Mouse (Mus musculus): ENCODE data around the gene Mrm3. TPM values are rescaled to one million over a fixed set of nuclear protein-coding genes. Genes with fewer than 3 reads are reported as not detected.

The Mrm3 gene
- polyA plus RNA-seq, 1 experiment from 2014 or later, result 25.1 TPM

- H3K9me3 ChIP-seq (replicated peaks), result no peaks in the 10 kb centered on the region
- no peaks in the 10 kb centered on the region for H3K27me3 ChIP-seq (replicated peaks)
- peak overlapping the region; percentile 86 for H3K4me3 ChIP-seq
- peak overlapping the region; percentile 96 for H3K4me2 ChIP-seq
- no peak; the same call in 1 of the 2 replicates for ATAC-seq
- H3K36me3 ChIP-seq, result peaks cover 48% of the 10 kb centered on the region
- peak overlapping the region; percentile 93 for H3K9ac ChIP-seq
- peaks cover 27% of the 10 kb centered on the region for H3K4me1 ChIP-seq
- H3K27ac ChIP-seq, result peak overlapping the region; percentile 83
- 3% methylated on average over 33 of the region's 33 CpGs for WGBS (ENCODE audit: insufficient replicate concordance)
Measured at GRCm38 (mm10) chr11:76216681-76217389, 26.7 kb upstream of the Mrm3 start.

GRCm38 (mm10) chr11:76217390-76217800 is 26.1 kb upstream of the Mrm3 start, which contains the start of the genes Dbil5 and Gemin4:
TSS of gene Dbil5 (plus strand) at chr11:76217608.
TSS of gene Gemin4 (minus strand) at chr11:76217664.
- Histone ChIP-seq H3K27me3 (replicated peaks) (no peaks in the 10 kb centered on the region), H3K4me3 (peak within 1 kb of the TSS; percentile 86), H3K27ac (peak within 1 kb of the TSS; percentile 83), H3K9me3 (replicated peaks) (no peaks in the 10 kb centered on the region), H3K4me2 (peak within 1 kb of the TSS; percentile 96), H3K4me1 (peaks cover 27% of the 10 kb centered on the region), H3K9ac (peak within 1 kb of the TSS; percentile 93), H3K36me3 (peaks cover 48% of the 10 kb centered on the region)
- ATAC-seq, result peak; percentile 98
- WGBS (ENCODE audit: insufficient replicate concordance), result under 1% methylated on average over 35 of the region's 35 CpGs

- 81% methylated on average over 5 of the region's 5 CpGs for WGBS (ENCODE audit: insufficient replicate concordance)
- Histone ChIP-seq H3K9me3 (replicated peaks) (no peaks in the 10 kb centered on the region), H3K4me2 (no peak overlapping the region), H3K27ac (no peak overlapping the region), H3K4me1 (no peaks in the 10 kb centered on the region), H3K9ac (no peak overlapping the region), H3K4me3 (no peak overlapping the region), H3K27me3 (replicated peaks) (no peaks in the 10 kb centered on the region), H3K36me3 (peaks cover 58% of the 10 kb centered on the region)
- no peak for ATAC-seq
Measured at GRCm38 (mm10) chr11:76224631-76225030, 18.9 kb upstream of the Mrm3 start.

DNA sequence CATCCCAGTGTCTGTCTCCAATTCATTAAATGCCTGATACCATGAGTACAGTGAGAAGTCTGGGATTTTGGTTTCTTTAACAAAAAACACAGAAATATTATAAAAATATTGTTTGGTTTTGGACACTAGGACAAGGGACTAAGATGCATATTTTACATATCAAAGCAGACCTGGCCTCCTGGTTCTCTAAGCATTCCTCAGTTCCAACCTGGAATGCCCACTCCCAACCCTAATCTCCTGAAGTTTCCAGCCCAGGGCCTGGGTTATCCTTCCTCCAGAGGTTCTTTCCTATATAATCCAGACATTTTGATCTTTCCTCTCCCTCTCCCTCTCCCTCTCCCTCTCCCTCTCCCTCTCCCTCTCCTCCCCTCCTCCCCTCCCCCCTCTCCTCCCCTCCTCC is 18.5 kb upstream of the Mrm3 start:
- Histone ChIP-seq H3K9me3 (replicated peaks) (no peaks in the 10 kb centered on the region), H3K4me1 (no peaks in the 10 kb centered on the region), H3K9ac (no peak overlapping the region), H3K27ac (no peak overlapping the region), H3K4me2 (no peak overlapping the region), H3K4me3 (no peak overlapping the region), H3K36me3 (peaks cover 54% of the 10 kb centered on the region), H3K27me3 (replicated peaks) (no peaks in the 10 kb centered on the region)
- no peak for ATAC-seq

DNA sequence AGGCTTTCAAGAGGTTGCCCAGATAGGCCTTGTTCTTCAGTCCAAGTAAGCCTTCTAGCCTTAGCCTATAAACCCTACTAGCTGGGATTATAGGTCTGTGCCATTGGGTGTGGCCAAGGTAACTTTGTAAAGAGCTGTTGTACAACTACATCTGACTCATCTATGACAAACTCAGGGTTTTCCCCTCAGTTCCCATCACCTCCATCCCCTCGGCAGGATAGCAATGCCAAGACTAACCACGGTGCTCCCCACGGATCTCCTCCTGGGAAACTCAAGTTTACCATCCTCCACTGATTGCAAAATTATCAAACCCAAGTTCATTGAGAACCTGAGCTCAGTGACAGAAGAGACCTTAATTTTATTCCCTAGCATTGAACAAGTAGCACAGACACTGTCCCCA is 7.4 kb upstream of the Mrm3 start:
- peaks cover 82% of the 10 kb centered on the region for H3K36me3 ChIP-seq
- H3K9me3 ChIP-seq (replicated peaks), result no peaks in the 10 kb centered on the region
- H3K4me3 ChIP-seq, result no peak overlapping the region
- no peaks in the 10 kb centered on the region for H3K4me1 ChIP-seq
- no peaks in the 10 kb centered on the region for H3K27me3 ChIP-seq (replicated peaks)
- no peak overlapping the region for H3K27ac ChIP-seq
- WGBS (ENCODE audit: insufficient replicate concordance), result 82% methylated on average over 3 of the region's 3 CpGs
- no peak for ATAC-seq
- H3K4me2 ChIP-seq, result no peak overlapping the region
- no peak overlapping the region for H3K9ac ChIP-seq

GRCm38 (mm10) chr11:76239750-76240149 is 3.8 kb upstream of the Mrm3 start:
- no peak overlapping the region for H3K4me3 ChIP-seq
- no peaks in the 10 kb centered on the region for H3K27me3 ChIP-seq (replicated peaks)
- 91% methylated on average over 2 of the region's 2 CpGs for WGBS (ENCODE audit: insufficient replicate concordance)
- H3K27ac ChIP-seq, result no peak overlapping the region
- H3K4me2 ChIP-seq, result no peak overlapping the region
- H3K4me1 ChIP-seq, result peaks cover 15% of the 10 kb centered on the region
- H3K36me3 ChIP-seq, result peaks cover 49% of the 10 kb centered on the region
- no peak overlapping the region for H3K9ac ChIP-seq
- no peak for ATAC-seq
- no peaks in the 10 kb centered on the region for H3K9me3 ChIP-seq (replicated peaks)

GRCm38 (mm10) chr11:76243811-76244546 is 464 bp downstream of the Mrm3 start:
- no peaks in the 10 kb centered on the region for H3K9me3 ChIP-seq (replicated peaks)
- H3K36me3 ChIP-seq, result peaks cover 51% of the 10 kb centered on the region
- H3K4me3 ChIP-seq, result peak overlapping the region; percentile 85
- peaks cover 21% of the 10 kb centered on the region for H3K4me1 ChIP-seq
- 5% methylated on average over 34 of the region's 34 CpGs for WGBS (ENCODE audit: insufficient replicate concordance)
- ATAC-seq, result no peak; the same call in 1 of the 2 replicates
- 0 out of 2 replicates have a peak overlapping the region, but pooled peaks have one; percentile 38 for H3K27ac ChIP-seq
- H3K9ac ChIP-seq, result peak overlapping the region; percentile 83
- no peaks in the 10 kb centered on the region for H3K27me3 ChIP-seq (replicated peaks)
- peak overlapping the region; percentile 77 for H3K4me2 ChIP-seq

GRCm38 (mm10) chr11:76246439-76246838 is 2.9 kb downstream of the Mrm3 start:
- Histone ChIP-seq H3K4me2 (no peak overlapping the region), H3K36me3 (peaks cover 56% of the 10 kb centered on the region), H3K9ac (no peak overlapping the region), H3K4me3 (no peak overlapping the region), H3K9me3 (replicated peaks) (no peaks in the 10 kb centered on the region), H3K4me1 (peaks cover 21% of the 10 kb centered on the region), H3K27me3 (replicated peaks) (no peaks in the 10 kb centered on the region), H3K27ac (no peak overlapping the region)
- ATAC-seq, result no peak

- Histone ChIP-seq H3K27ac (no peak overlapping the region), H3K9ac (no peak overlapping the region), H3K4me3 (no peak overlapping the region), H3K36me3 (peaks cover 61% of the 10 kb centered on the region), H3K4me2 (no peak overlapping the region), H3K27me3 (replicated peaks) (no peaks in the 10 kb centered on the region), H3K9me3 (replicated peaks) (no peaks in the 10 kb centered on the region), H3K4me1 (peaks cover 21% of the 10 kb centered on the region)
- no peak for ATAC-seq
- 63% methylated on average over 2 of the region's 2 CpGs for WGBS (ENCODE audit: insufficient replicate concordance)
Measured at GRCm38 (mm10) chr11:76247239-76247638, 3.7 kb downstream of the Mrm3 start.

DNA sequence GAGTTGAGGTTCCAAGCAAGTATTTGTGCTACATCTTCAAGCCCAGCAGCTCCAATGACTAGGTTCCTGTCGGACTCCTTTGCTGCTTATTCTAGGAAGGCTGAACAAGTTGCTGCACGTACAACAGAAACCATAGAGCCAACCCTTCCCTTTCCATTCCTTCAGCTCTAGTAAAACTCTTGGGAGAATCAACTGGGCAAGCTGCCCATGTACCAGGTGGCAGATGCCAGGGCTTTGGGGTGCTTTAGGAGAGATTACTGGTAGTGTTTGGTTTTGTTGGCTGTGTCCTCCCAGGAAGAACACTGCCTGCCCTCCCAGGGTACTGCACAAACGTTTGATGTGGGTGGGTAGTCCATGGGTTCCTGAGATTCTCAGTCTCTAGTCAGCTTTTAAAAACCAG is 8.5 kb downstream of the Mrm3 start:
- WGBS (ENCODE audit: insufficient replicate concordance), result 59% methylated on average over 3 of the region's 3 CpGs
- Histone ChIP-seq H3K4me3 (no peak overlapping the region), H3K27me3 (replicated peaks) (no peaks in the 10 kb centered on the region), H3K36me3 (peaks cover 46% of the 10 kb centered on the region), H3K27ac (no peak overlapping the region), H3K9me3 (replicated peaks) (no peaks in the 10 kb centered on the region), H3K9ac (no peak overlapping the region), H3K4me2 (no peak overlapping the region), H3K4me1 (no peaks in the 10 kb centered on the region)
- no peak for ATAC-seq

DNA sequence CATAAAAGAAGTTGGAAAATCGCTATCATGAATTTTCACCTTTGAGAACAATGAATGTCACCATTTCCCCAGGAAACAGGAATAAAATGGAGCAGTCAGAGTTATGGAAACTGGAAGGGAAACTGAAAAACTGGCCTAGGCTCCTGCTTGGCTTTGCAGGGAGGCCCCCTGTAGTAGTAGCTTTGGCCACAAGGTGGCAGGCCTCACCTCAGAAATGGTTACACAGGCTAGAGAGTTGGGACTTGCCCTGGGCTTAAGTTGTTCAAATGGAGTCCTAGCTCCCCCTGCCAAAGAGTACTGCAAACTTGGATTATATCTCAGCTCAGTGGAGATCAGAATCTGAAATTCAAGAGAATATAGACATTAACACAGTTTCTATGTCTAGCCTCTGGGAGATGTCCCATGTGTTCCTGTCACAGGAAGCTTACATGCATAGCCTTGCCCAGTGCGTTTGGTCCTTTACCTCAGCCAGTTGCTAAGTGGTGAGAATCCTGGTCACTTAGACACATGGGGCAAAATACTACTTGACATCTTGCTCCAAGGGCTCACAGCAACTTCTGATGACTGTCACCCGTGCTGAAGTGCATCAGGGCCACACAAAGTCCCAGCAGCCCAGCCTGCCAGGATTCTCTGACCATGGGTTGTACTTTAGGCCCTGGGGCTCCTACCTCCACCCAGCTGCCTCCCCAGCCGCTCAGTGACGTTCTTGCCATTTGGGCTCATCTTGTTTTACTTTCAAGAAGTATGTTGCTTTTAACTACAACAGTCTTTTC is 9.8 kb downstream of the Mrm3 start:
- H3K9me3 ChIP-seq (replicated peaks), result no peaks in the 10 kb centered on the region
- H3K9ac ChIP-seq, result no peak overlapping the region
- H3K36me3 ChIP-seq, result peaks cover 36% of the 10 kb centered on the region
- H3K4me3 ChIP-seq, result no peak overlapping the region
- H3K27me3 ChIP-seq (replicated peaks), result no peaks in the 10 kb centered on the region
- peak; percentile 51; the same call in 1 of the 2 replicates for ATAC-seq
- no peak overlapping the region for H3K4me2 ChIP-seq
- H3K4me1 ChIP-seq, result no peaks in the 10 kb centered on the region
- no peak overlapping the region for H3K27ac ChIP-seq
- WGBS (ENCODE audit: insufficient replicate concordance), result 60% methylated on average over 5 of the region's 5 CpGs

DNA sequence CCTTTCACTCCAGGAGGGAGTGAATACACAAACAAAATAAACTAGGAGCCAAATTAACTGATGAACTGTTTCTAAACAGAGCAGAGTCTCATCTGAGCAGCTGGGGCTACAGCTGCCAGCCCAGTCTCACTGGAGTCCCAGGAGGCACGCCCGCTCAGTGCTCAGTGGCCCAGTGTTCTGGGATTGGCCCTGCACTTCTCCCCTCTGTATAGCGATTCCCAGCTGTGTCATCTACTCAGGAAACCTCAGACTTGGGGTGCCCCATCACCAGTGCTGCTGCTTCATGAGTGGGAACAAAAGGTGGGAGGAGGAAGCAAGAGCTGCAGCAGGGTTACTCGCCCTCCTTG is 10.4 kb downstream of the Mrm3 start:
- no peaks in the 10 kb centered on the region for H3K4me1 ChIP-seq
- 81% methylated on average over 4 of the region's 4 CpGs for WGBS (ENCODE audit: insufficient replicate concordance)
- peaks cover 30% of the 10 kb centered on the region for H3K36me3 ChIP-seq
- no peaks in the 10 kb centered on the region for H3K27me3 ChIP-seq (replicated peaks)
- no peaks in the 10 kb centered on the region for H3K9me3 ChIP-seq (replicated peaks)
- H3K27ac ChIP-seq, result no peak overlapping the region
- no peak for ATAC-seq
- H3K4me2 ChIP-seq, result no peak overlapping the region
- no peak overlapping the region for H3K4me3 ChIP-seq
- no peak overlapping the region for H3K9ac ChIP-seq

Data from liver, embryonic 12.5 days (tissue).